Mouse (Mus musculus) liver, adult 2 months (tissue): ENCODE results near the gene Pla2g2e.

Experiments
- CTCF ChIP-seq: fragments of 200-500 bp; IDR thresholded peaks from 2 replicates; pipeline ENCODE4 v1.5.1; 2011; ENCODE audit warnings: low read depth, low read length, control low read depth
- POLR2A ChIP-seq: fragments of 200-500 bp; IDR thresholded peaks from 2 replicates; pipeline ENCODE4 v1.6.1; 2011; ENCODE audit warnings: low read length, control low read depth; ENCODE audit not compliant: insufficient read depth; ENCODE audit errors: extremely low read depth

DNA sequence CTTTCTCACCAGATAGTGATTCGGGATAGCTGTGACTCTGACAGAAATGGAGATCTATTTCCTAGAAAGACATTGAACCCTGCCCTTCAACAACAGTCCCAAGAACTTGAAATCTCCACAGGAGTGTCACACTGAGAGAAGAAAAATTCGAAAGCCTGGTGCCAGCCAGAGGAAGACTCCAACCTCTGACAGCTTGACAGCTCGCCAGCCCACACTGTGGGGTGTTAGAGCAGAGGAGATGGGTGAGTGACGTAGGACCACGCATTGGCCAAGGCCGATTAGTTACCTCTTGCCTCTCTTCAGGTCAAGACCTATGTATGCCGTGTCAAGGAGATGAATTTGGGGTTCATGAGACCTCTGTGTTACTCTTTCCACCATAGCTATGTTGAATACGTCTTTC is 37.0 kb upstream of the Pla2g2e start:
- TF ChIP-seq CTCF (no peak), POLR2A (no peak)
